Mouse (Mus musculus): ENCODE results near the gene Cyct.
A peak's percentile ranks its signal among the peaks of the same experiment; 100 is the strongest.

- TF ChIP-seq CTCF (IDR thresholded peaks at IDR 0.05) (peak; percentile 88), EP300 (IDR thresholded peaks at IDR 0.05) (no peak; the same call in 1 of the 2 replicates)
Observed at GRCm38 (mm10) chr2:76367188-76367922, 7.1 kb upstream of the Cyct start.

All from lung, postnatal 0 days (tissue).